Mouse (Mus musculus) olfactory bulb, adult 2 months (tissue): Measurements from ENCODE around the gene Col5a3.

Experiments used
- CTCF ChIP-seq: fragments of 200-500 bp; IDR thresholded peaks from 2 replicates; pipeline ENCODE4 v1.5.1; 2012; ENCODE audit warnings: low read depth, mild to moderate bottlenecking, low read length, moderate library complexity; ENCODE audit not compliant: insufficient read depth
- POLR2A ChIP-seq: fragments of 200-500 bp; IDR thresholded peaks from 2 replicates; pipeline ENCODE4 v1.6.1; 2012; ENCODE audit warnings: mild to moderate bottlenecking, low read depth, low read length, moderate library complexity; ENCODE audit not compliant: insufficient read depth

DNA sequence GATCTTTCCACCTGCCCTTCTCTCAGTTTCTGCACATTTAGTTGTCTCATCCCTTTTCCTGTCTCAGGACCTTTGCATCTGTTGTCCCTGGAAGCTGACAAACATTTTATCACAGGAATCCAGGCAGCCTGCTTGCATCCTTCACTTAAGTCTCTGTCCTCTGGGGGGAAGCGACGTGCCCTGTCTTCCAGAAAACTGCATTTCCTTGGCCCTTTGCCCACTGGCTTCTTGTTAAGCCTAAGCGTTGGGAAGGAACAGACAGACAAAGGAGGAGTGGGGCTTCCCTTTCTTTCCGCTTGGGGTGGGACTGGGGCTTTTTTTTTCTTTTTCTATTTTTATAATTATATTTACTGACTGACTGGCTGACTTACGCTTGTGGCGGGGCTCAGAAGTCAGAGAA lies 85.4 kb downstream of the Col5a3 start:
- TF ChIP-seq CTCF, result no peak
- TF ChIP-seq POLR2A, result no peak
